Mouse (Mus musculus) midbrain, embryonic 10.5 days (tissue): ENCODE measurements at regions not wholly inside any gene's neighbourhood (a gene's known extent, or its start where the extent isn't known, plus 50 kb on each side); places are given as distances from the start of the nearest gene placed in this dataset.
"Not testable (repeated sequence)": the region's sequence is repeated elsewhere in the genome, so short reads cannot be mapped to it uniquely, and the experiment has no call there.

Experiments
- DNase-seq: peaks from one replicate; pipeline ENCODE4 v3.0.0-alpha.2; 2017; ENCODE audit warnings: low spot score
- H3K27ac ChIP-seq: fragments of 300-500 bp; sonication (generic); replicated peaks from 2 replicates; pipeline ENCODE4 v1.5.1; 2016; ENCODE audit warnings: mild to moderate bottlenecking
- H3K27me3 ChIP-seq: fragments of 300-500 bp; sonication (generic); 2 replicates; pipeline ENCODE4 v1.6.1; 2016; ENCODE audit warnings: low read depth, mild to moderate bottlenecking; ENCODE audit not compliant: poor library complexity, severe bottlenecking
- H3K36me3 ChIP-seq: fragments of 300-500 bp; sonication (generic); 2 replicates; pipeline ENCODE4 v1.6.1; 2016; ENCODE audit warnings: mild to moderate bottlenecking, moderate library complexity
- H3K4me1 ChIP-seq: fragments of 300-500 bp; sonication (generic); 2 replicates; pipeline ENCODE4 v1.6.1; 2016
- H3K4me3 ChIP-seq: fragments of 300-500 bp; sonication (generic); 2 replicates; pipeline ENCODE4 v1.5.1; 2016; ENCODE audit warnings: mild to moderate bottlenecking, moderate library complexity
- H3K9me3 ChIP-seq: fragments of 300-500 bp; sonication (generic); replicated peaks from 2 replicates; pipeline ENCODE4 v1.6.1; 2016; ENCODE audit warnings: mild to moderate bottlenecking
- WGBS: fragments of 180-500 bp; shearing (Covaris S2); methylation state at CpG from one replicate; pipeline ENCODE4 v1.1.7; 2016; 5-methylcytosine and 5-hydroxymethylcytosine counted together

DNA sequence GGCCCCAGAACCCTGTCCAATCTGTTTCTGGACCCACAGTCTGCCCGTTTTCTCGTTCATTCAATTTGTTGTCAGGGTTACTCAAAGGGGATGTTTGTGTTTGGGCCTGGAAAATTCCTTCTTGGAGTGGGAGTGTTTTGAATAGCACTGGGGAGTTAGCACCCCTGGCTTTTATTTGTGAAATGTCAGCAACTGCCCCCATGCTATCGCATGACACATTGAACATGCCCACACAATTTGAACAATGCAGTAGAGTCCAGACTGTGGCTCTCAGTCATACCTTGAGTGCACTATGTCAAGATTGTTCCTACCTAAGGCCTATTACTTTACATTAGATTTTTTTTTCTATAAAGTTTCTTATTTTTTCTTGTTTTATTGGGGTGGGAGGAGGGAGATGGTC is 195.2 kb upstream of the Ccdc54 start:
- no peak overlapping the region for H3K4me3 ChIP-seq
- 71% methylated on average over 3 of the region's 3 CpGs for WGBS
- H3K4me1 ChIP-seq = peaks cover 13% of the 10 kb centered on the region
- no peaks in the 10 kb centered on the region for H3K27me3 ChIP-seq
- no peaks in the 10 kb centered on the region for H3K9me3 ChIP-seq
- no peaks in the 10 kb centered on the region for H3K36me3 ChIP-seq
- H3K27ac ChIP-seq = no peak overlapping the region
- DNase-seq = no peak

DNA sequence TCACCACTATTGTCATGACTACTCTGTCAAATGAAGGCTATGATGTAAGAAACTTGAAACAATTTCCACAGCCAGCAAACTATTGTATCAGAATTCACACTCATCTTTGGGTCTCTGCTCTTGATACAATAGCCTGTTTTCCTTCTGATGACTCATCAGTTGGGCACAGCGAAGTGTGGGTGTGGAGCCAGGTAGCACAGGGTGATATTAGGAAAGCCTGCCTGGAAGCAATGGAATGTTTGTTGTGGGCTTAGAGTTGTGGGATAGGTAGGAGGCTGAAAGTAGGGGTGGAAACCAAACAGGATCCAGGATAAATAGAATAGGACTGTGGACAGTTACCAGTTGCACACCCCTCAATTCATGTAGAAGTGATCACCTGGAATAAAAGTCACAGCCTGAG is 194.4 kb upstream of the Ccdc54 start:
- WGBS = 88% methylated on average over 1 of the region's 1 CpGs
- Histone ChIP-seq H3K27me3 (no peaks in the 10 kb centered on the region), H3K9me3 (no peaks in the 10 kb centered on the region), H3K4me1 (peaks cover 13% of the 10 kb centered on the region), H3K27ac (no peak overlapping the region), H3K36me3 (no peaks in the 10 kb centered on the region), H3K4me3 (no peak overlapping the region)
- no peak for DNase-seq

DNA sequence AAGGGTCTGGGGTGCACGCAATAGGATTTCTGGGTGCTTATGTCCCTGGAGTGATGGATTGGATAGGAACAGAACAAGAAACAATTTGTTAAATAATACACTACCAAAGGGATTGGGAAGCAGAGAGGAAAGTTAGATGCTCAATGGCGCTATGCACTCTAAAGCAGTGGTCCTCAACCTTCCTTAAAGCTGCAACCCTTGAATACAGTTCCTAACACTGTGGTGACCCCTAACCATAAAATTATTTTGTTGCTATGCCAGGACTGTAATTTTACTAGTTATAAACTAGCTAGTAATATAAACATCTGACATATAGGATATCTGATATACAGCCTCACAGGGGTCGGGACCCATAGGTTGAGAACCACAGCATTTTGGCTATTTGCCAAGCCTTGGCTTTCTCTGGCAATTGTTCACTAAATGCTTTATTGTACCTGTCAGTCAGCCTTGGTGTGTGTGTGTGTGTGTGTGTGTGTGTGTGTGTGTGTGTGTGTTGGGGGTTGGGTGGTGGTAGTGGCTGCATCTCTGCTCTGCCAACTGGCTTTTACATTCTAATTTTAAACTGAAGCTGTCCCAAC is 193.8 kb upstream of the Ccdc54 start:
- H3K36me3 ChIP-seq = no peaks in the 10 kb centered on the region
- peaks cover 14% of the 10 kb centered on the region for H3K4me1 ChIP-seq
- no peaks in the 10 kb centered on the region for H3K27me3 ChIP-seq
- H3K27ac ChIP-seq = no peak overlapping the region
- WGBS = 89% methylated on average over 3 of the region's 3 CpGs
- H3K9me3 ChIP-seq = no peaks in the 10 kb centered on the region
- H3K4me3 ChIP-seq = no peak overlapping the region
- no peak for DNase-seq

DNA sequence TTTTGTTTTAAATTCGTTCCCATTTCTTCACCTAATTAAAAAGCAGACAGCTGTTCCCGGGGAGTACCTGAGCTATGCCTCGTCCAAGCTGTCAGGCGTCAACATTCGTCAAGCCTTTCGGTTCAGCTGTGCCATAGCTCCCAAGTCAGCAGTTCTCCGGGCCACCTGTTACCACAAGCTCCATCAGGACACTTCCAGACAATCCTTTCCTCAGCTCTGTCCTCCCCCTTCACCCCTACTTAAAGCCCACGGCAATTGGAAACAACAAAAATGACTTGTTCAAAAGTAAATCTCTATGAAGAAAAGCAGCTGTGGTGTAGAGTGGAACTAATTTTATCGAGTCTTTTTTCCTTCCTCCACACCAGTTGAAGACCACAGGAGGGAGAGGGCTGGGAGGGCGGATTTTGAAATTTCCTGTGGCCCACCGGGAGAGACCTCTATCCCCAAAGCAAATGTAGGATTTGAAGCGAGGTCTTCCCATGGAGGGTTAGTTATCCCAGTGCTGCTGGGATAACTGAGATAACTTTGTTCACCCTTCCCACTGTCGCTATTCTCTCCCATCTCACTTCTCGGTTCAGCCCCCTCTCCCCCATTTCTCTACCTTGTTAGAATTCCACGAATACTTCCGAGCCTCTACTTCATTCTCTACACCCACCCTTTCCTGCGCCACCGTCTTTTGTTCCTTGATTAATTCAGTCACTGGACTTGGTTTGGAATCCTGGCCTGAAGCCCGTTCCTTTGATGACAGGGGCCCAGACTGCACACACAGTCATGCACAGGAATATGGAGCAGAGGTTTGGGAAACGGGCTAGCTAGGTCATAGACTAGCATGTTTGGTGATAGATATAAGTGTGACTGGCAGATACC is 193.1 kb upstream of the Ccdc54 start:
- no peak overlapping the region for H3K27ac ChIP-seq
- no peak for DNase-seq
- no peak overlapping the region for H3K4me3 ChIP-seq
- H3K9me3 ChIP-seq = no peaks in the 10 kb centered on the region
- H3K4me1 ChIP-seq = peaks cover 21% of the 10 kb centered on the region
- no peaks in the 10 kb centered on the region for H3K27me3 ChIP-seq
- WGBS = 72% methylated on average over 20 of the region's 20 CpGs
- H3K36me3 ChIP-seq = no peaks in the 10 kb centered on the region

DNA sequence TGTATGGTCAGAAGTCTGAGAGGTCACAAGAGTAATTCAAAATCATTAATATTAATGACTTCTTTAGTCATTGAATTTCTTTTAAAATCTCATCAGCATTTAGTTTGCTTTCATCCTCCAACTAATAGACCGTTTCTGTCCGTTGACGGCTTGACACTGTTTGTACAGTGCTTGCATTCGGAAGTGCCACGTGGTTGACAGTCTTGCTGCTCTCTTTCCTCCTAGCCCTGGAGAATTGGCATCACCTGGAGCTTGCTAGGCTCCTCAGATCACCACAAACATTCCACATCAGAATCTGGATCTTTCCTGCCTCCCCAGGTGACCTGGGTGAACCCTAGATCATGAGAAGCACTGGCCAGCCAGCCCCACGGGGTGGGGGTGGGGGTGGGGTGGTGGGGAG is 192.3 kb upstream of the Ccdc54 start:
- Histone ChIP-seq H3K27me3 (no peaks in the 10 kb centered on the region), H3K4me1 (peaks cover 23% of the 10 kb centered on the region), H3K27ac (no peak overlapping the region), H3K4me3 (no peak overlapping the region), H3K9me3 (no peaks in the 10 kb centered on the region), H3K36me3 (no peaks in the 10 kb centered on the region)
- 65% methylated on average over 6 of the region's 6 CpGs for WGBS
- DNase-seq = no peak

DNA sequence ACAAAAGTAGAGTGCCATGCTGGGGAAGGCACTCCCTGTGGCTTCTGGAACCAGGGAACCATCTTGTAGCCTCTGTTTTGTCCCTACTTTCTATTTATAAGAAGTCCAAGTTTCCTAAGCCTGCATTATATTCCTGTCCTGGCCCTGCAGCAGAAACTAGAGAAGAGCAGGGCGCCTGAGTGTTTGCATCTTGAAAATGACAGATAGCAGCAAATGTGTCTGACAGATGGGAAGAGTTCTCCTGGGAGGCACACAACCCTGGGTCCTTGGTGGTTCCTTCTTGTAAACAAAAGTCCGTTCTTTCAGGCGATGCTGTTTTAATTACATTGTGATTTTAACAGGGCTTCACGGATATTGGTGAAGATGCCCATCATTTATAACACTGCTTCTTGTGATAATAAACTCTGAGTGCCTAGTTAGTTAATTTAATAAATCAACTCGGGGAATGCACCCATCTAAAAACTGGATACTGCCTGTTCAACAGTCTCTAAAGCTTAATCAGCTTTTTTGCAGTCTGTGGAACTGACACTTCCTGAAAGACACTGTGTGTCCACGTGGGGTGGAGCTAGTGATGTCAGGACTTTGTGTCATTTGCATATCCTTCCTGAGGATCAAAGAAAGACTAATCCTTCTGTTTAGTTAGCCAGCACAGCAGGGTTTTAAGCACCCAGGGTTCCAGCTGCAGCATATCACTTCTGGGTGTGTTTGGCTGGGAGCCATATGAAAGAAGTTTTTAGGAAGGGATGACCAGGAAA is 188.3 kb upstream of the Ccdc54 start:
- DNase-seq = no peak

DNA sequence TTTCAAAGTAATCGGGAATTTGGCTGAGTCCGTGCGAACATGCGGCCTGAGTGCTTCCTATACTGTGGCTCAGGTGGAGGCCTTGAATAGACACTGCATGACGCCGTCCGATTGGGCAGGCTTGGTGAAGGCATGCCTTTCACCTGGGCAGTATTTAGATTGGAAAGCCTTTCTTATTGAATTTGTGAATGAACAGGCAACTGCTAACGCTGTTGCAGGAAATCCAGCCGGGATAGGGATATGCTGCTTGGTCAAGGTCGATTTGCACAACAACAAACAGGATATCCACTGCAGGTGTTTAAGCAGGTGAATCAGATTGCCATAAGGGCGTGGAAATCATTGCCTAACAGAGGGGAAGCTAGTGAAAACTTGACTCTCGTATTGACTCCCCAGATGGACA is 183.7 kb upstream of the Ccdc54 start:
- not testable (repeated sequence) for DNase-seq, H3K36me3 ChIP-seq, H3K4me1 ChIP-seq, H3K4me3 ChIP-seq, H3K9me3 ChIP-seq, H3K27me3 ChIP-seq, H3K27ac ChIP-seq
- WGBS = 94% methylated on average over 12 of the region's 12 CpGs

More for the DNA sequence above, 188.3 kb upstream of the Ccdc54 start:
- no peaks in the 10 kb centered on the region for H3K36me3 ChIP-seq
- H3K4me1 ChIP-seq = peaks cover 20% of the 10 kb centered on the region
- H3K27me3 ChIP-seq = no peaks in the 10 kb centered on the region
- no peaks in the 10 kb centered on the region for H3K9me3 ChIP-seq
- 37% methylated on average over 6 of the region's 6 CpGs for WGBS
- no peak overlapping the region for H3K27ac ChIP-seq
- H3K4me3 ChIP-seq = 0 out of 2 replicates have a peak overlapping the region, but pooled peaks have one; percentile 1

DNA sequence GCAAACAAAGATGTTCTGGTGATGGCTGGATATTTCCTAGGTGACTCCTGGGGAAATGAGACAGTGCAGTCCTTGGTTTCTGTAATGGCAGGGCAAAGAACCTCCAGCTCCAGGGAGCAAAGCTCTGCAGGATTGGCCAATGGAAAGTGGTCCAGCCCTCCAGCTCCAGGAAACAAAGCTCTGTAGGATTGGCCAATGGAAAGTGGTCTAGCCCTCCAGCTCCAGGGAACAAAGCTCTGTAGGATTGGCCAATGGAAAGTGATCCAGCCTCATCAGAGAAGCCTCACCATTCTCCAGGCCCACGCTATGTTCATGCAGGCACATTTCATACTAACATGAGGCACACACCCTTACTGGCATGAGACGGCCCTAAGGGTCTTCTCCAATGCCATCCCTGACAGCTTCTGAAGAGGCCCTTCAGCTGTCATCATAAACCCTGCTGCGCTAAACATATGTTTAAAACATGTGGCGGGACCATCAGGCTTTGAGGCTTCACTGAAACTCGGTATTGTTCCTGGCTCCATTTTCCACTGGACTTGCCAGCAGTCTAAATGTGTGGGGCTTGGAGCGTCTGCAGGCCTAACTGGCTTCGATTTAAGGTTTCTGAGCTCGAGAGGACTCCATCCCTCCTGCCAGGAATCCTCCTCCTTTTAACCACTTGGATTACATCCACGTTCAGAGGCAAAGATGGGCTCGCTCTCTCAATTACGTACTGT is 175.3 kb upstream of the Ccdc54 start:
- no peak for DNase-seq
- no peaks in the 10 kb centered on the region for H3K9me3 ChIP-seq
- H3K4me1 ChIP-seq = no peaks in the 10 kb centered on the region
- no peaks in the 10 kb centered on the region for H3K36me3 ChIP-seq
- no peaks in the 10 kb centered on the region for H3K27me3 ChIP-seq
- H3K4me3 ChIP-seq = no peak overlapping the region
- 91% methylated on average over 11 of the region's 11 CpGs for WGBS
- no peak overlapping the region for H3K27ac ChIP-seq

DNA sequence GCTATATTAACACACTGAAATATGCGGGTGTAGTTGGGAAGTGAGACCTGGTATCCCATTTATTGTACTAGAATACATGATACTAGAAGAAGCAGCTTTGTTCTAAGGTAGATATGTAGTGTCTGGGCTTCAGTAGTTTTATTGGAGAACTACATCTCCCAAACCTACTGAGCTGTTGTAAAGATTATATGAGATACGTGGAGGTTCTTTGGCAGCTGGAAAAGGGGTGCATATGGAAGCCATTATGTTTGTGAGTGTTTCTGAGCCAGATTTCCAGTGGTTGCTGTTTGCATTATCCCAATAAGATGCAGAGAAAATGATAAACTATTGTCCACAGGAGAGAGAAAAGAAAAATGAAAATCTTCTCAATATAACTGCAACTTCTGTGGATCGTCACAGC is 171.1 kb upstream of the Ccdc54 start:
- no peaks in the 10 kb centered on the region for H3K9me3 ChIP-seq
- H3K36me3 ChIP-seq = no peaks in the 10 kb centered on the region

DNA sequence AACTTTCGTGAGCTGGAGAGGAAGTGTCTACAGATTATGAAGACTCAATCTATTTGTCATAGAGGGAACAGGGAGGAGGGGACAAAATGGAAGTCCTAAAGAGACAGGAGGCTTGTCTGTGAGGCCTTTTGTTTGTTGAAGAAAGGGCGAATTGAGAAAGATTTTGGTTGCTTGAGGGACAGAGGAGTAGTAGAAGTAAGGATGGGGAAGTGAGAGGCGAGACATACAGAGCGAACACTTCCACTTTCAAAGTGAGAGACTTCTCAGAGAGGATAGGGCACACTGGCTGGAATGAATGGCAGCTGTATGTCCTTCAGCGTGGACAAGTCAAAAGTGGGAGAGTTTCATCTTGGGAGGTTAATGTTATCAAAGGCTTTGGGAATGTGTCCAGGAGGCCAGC is 169.0 kb upstream of the Ccdc54 start:
- H3K4me1 ChIP-seq = no peaks in the 10 kb centered on the region
- H3K27me3 ChIP-seq = no peaks in the 10 kb centered on the region
- no peak overlapping the region for H3K4me3 ChIP-seq
- WGBS = 82% methylated on average over 5 of the region's 5 CpGs
- no peak for DNase-seq
- H3K36me3 ChIP-seq = no peaks in the 10 kb centered on the region
- no peaks in the 10 kb centered on the region for H3K9me3 ChIP-seq
- no peak overlapping the region for H3K27ac ChIP-seq

More for the DNA sequence above, 171.1 kb upstream of the Ccdc54 start:
- Histone ChIP-seq H3K27ac (no peak overlapping the region), H3K4me1 (no peaks in the 10 kb centered on the region), H3K27me3 (no peaks in the 10 kb centered on the region), H3K4me3 (no peak overlapping the region)
- DNase-seq = no peak
- WGBS = 91% methylated on average over 3 of the region's 3 CpGs

DNA sequence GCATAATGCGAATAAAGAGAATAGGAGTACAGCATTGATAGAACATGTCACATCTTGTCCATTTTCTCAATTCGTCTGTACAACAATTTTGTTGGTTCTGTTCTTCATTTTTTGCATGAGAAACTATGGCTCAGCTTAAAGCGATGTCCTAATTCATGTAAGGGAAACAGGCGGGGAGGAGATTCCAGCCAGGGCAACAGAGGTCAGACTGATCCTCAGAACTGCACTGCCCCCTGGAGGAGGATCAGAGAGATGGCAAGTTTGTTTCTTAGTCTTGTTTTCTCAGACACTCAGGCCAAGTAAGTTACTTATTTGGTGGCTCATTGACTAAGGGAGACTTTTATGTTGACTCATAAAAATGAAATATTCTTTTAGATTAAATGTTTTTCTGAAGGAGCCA is 165.7 kb upstream of the Ccdc54 start:
- WGBS = 44% methylated on average over 4 of the region's 4 CpGs
- Histone ChIP-seq H3K4me1 (peaks cover 9% of the 10 kb centered on the region), H3K27me3 (no peaks in the 10 kb centered on the region), H3K36me3 (no peaks in the 10 kb centered on the region), H3K27ac (no peak overlapping the region), H3K4me3 (no peak overlapping the region), H3K9me3 (no peaks in the 10 kb centered on the region)
- DNase-seq = peak; percentile 30

DNA sequence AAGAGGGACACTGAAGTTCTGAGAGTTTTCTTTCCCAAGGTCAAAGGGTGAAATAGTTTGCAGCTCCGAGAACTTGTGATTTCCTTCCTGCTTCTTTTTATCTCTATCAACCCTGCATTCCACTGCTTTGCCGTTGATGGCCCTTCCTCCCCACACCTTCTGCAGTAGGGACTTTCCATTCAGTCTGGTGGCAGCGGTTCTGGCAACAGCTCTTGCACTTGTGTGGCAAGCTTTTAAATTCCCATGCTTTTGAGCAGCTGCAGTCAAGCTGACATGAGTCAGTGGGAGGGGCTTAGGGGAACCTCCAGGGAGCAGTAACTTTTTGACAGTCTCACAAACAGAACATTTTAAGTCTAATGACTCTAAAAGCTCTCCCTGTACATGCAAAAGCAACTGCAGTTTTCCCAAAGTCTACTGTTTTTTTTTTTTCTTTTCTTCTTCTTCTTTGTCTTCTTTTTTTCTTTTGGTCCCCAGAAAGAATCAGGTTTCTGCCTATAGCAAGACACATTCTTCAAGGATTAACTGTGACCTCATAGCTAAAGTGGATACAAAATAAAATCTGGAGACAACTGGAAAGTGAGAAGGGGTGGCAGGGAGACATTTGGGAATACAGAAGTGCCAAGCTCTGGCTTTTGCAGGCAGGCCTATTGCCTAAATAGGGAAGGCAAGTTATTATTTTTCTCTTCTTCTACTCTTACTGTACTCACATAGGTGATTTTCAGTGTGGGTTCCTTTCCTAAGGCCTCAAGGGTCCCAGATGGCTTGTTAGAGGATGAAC is 162.8 kb upstream of the Ccdc54 start:
- Histone ChIP-seq H3K27me3 (no peaks in the 10 kb centered on the region), H3K9me3 (no peaks in the 10 kb centered on the region), H3K36me3 (no peaks in the 10 kb centered on the region), H3K4me1 (peaks cover 9% of the 10 kb centered on the region), H3K27ac (no peak overlapping the region), H3K4me3 (no peak overlapping the region)
- DNase-seq = no peak
- WGBS = 20% methylated on average over 3 of the region's 3 CpGs
